Mouse (Mus musculus): ENCODE data around the gene Mybph. TPM values are rescaled to one million over a fixed set of nuclear protein-coding genes. Genes with fewer than 3 reads are reported as not detected.
A peak's percentile ranks its signal among the peaks of the same experiment; 100 is the strongest.

Mybph gene
- polyA plus RNA-seq, 1 experiment from 2014 or later, result 0.54 TPM

DNA sequence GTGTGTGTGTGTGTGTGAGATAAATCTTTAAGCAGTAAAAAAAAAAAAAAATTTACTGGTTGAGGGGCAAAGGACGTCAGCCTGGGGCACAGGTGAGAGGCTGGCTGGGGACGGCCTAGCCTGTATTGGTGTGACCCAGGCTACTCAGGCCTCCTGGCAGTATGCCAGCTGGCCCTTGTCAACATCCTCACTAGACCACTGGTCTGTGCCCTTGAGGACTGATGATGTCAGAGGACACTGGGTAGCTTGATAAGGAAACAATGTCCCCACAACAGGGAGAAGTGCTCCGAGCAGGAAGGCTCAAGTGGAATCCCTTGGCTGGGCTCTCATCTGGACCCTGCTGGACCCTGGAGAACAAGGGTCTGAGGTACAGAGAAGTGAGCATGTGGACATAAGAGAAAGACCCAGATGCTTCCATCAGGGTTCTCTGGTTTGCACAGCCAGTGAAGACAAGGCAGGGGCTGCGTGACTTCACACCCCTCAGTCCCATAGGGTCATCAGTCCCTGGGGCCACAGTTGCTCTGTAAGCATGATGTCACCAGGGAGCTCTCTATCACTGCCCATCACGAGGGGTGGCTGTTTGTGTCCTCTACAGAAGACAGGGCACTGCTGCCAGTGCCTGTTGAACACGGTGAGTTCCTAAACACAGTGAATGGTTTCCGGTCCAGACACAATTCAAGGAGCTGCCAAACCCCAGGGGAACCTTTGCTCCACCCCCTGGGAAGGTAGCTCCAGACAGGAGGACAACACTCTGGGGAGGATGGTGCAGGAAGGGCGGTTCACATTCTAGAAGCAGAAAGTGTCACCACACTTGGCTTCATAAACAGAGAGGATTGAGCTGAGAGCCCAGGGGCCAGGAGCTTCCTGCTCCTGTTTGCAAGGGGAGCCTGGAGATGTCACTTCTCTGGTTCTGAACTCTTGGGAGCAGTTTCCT is 29.1 kb downstream of the Mybph start:
- H3K4me2 ChIP-seq, result peak overlapping the region; percentile 30
- H3K9ac ChIP-seq, result 0 out of 2 replicates have a peak overlapping the region, but pooled peaks have one; percentile 23
- peak overlapping the region; percentile 73 for H3K27ac ChIP-seq (ENCODE audit: poor library complexity, severe bottlenecking)
- 26% methylated on average over 8 of the region's 8 CpGs for WGBS
- no peaks in the 10 kb centered on the region for H3K9me3 ChIP-seq (replicated peaks)
- H3K4me3 ChIP-seq, result no peak overlapping the region
- peaks cover 22% of the 10 kb centered on the region; the same call in 1 of the 2 replicates for H3K27me3 ChIP-seq (replicated peaks)
- ATAC-seq (ENCODE audit: insufficient number of reproducible peaks, low FRiP score), result peak; percentile 92
- peaks cover 50% of the 10 kb centered on the region for H3K4me1 ChIP-seq (replicated peaks)
- no peaks in the 10 kb centered on the region for H3K36me3 ChIP-seq

DNA sequence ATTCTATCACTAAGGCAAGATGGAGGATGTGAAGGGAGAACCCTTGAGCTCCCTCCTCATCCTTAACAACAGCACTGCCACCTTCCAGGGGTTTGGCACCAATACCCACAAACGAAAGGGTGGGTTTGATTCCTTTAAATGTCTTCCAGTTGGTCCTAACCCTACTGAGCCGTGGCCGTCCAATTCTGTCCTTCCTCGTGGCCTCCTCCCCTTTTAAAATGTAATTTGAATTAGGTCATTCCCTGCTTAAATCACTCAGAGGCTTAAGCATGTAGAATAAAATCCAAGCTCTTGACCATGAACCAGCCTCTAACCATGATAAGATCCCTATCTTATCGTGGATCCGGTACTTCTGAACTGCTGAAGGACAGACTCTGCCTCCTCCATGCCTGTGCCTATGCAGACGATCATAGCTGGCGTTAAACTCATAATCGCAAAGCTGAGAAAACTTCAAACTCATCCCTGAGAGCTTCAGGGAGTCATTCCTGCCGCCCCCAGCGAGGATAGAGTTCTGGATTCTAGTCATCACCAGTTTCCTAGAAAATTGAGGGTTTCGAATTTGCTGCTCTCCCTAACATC is 31.5 kb downstream of the Mybph start:
- Histone ChIP-seq H3K36me3 (no peaks in the 10 kb centered on the region), H3K4me1 (replicated peaks) (peaks cover 41% of the 10 kb centered on the region), H3K9me3 (replicated peaks) (no peaks in the 10 kb centered on the region), H3K27ac (ENCODE audit: poor library complexity, severe bottlenecking) (no peak overlapping the region), H3K4me2 (no peak overlapping the region), H3K27me3 (replicated peaks) (peaks cover 18% of the 10 kb centered on the region; the same call in 1 of the 2 replicates), H3K9ac (no peak overlapping the region), H3K4me3 (no peak overlapping the region)
- WGBS, result 77% methylated on average over 12 of the region's 12 CpGs
- no peak for ATAC-seq (ENCODE audit: insufficient number of reproducible peaks, low FRiP score)

DNA sequence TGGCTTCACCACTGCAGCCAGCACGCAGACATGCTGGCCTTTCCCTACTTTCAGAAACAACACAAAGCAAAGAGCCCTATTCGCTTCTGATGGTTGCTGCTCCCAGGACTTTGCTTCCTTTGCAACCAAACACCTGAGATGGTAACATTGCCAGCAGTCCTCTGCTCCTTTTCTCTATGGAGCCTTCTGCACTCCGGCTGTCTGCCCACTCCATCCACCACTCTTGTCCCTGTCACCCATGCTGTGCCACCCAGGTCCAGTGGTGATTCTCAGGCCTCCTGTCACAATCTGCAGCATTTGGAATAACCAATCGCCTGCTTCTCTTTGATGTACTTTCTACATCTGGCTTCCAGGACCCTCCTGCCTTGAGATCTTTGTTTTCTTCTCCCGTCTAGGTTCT is 32.1 kb downstream of the Mybph start:
- Histone ChIP-seq H3K9ac (no peak overlapping the region), H3K27me3 (replicated peaks) (peaks cover 18% of the 10 kb centered on the region; the same call in 1 of the 2 replicates), H3K9me3 (replicated peaks) (no peaks in the 10 kb centered on the region), H3K4me3 (no peak overlapping the region), H3K4me2 (no peak overlapping the region), H3K27ac (ENCODE audit: poor library complexity, severe bottlenecking) (no peak overlapping the region), H3K4me1 (replicated peaks) (peaks cover 48% of the 10 kb centered on the region), H3K36me3 (no peaks in the 10 kb centered on the region)
- ATAC-seq (ENCODE audit: insufficient number of reproducible peaks, low FRiP score), result no peak
- 86% methylated on average over 5 of the region's 5 CpGs for WGBS

DNA sequence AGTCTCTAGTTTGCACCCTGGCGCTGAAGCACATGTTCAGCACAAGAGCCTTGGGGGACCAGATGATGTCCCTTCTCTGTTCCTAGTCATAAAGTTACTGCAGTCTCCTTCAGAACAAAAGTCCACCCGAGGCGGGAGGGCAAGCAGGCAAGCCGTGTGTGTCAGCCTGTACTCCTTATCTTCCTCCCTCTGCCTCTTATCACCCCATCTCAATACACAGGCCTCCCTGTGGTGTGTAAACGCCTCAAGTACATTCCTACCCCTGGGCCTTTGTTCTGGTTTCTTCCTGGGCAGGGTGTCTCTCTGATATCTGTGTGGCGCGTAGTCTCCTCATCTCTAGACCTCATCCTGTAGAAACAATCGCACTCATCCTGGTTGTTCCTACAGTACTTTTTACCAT is 33.5 kb downstream of the Mybph start:
- no peak overlapping the region for H3K27ac ChIP-seq (ENCODE audit: poor library complexity, severe bottlenecking)
- H3K9ac ChIP-seq, result 0 out of 2 replicates have a peak overlapping the region, but pooled peaks have one; percentile 18
- no peak for ATAC-seq (ENCODE audit: insufficient number of reproducible peaks, low FRiP score)
- H3K4me1 ChIP-seq (replicated peaks), result peaks cover 46% of the 10 kb centered on the region
- peaks cover 18% of the 10 kb centered on the region; the same call in 1 of the 2 replicates for H3K27me3 ChIP-seq (replicated peaks)
- no peaks in the 10 kb centered on the region for H3K36me3 ChIP-seq
- H3K9me3 ChIP-seq (replicated peaks), result no peaks in the 10 kb centered on the region
- H3K4me3 ChIP-seq, result no peak overlapping the region
- H3K4me2 ChIP-seq, result no peak overlapping the region
- 50% methylated on average over 8 of the region's 8 CpGs for WGBS

DNA sequence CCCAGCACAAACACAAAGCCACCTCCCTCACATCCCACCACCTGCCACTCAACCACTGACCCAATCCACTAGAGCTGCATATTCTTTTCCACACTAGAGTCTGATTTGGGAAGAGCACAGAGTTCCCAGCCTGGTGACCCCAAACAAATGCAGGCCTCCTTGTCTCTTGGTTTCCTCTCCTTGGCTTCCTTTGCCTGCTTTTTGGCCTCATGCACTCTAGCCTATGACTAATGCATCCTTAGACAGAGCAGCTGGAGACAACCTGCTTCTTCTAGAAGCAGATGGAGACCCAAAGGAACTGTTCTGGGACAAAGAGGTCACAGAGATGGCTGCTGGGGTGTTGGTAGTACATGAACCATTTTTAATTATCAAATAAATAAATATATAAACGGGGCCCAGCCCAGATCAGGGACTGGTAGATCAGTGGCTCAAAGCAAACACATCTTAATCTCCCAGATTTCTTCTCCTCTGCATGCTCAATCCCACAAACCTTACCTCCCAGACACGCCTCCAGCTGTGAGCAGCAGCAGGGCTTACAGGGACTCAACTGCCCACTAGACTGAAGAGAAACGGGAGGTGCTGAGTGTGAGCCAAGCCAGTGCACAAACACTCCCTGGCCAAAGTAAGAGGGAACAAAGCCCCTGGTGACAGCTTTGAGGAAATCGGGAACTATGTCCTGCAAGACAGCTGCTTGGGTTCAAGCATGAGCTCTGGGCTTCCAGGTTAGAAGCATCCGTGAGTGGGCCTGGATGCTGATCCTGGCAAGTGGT is 36.7 kb downstream of the Mybph start:
- WGBS, result 53% methylated on average over 5 of the region's 5 CpGs
- Histone ChIP-seq H3K9ac (no peak overlapping the region), H3K4me1 (replicated peaks) (peaks cover 53% of the 10 kb centered on the region)

DNA sequence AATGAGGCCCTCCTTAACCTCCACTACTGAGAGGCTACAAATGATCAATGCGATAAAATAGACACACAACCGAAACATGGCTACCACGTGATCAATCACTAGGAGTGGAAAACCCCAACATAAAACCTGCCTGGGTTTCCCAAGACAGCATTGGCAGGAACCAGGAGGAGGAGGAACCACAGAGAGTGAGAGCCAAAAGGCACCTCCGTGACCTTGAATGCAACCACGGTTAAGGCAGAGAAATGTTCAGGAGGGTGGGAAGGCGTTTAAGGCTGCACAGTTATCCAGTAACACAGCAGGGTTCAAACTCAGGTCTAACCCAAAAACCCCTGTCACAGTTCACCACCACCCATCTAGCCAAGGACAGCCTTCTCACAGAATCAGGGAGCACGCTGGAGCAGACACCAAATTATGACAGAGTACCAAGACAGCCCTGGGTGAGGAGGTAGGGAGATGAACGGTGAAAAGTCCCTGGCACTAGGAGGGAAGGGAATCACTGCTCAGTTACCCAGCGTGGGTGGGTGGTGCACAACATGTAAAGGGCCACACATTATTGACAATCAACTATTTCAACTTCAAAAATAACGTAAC is 37.5 kb downstream of the Mybph start:
- H3K27me3 ChIP-seq (replicated peaks), result peaks cover 32% of the 10 kb centered on the region
- H3K27ac ChIP-seq (ENCODE audit: poor library complexity, severe bottlenecking), result no peak overlapping the region
- H3K36me3 ChIP-seq, result no peaks in the 10 kb centered on the region
- ATAC-seq (ENCODE audit: insufficient number of reproducible peaks, low FRiP score), result no peak
- no peak overlapping the region for H3K4me2 ChIP-seq
- 79% methylated on average over 10 of the region's 10 CpGs for WGBS
- H3K4me1 ChIP-seq (replicated peaks), result peaks cover 59% of the 10 kb centered on the region
- H3K4me3 ChIP-seq, result no peak overlapping the region
- no peak overlapping the region for H3K9ac ChIP-seq
- H3K9me3 ChIP-seq (replicated peaks), result no peaks in the 10 kb centered on the region

More for the DNA sequence above, 36.7 kb downstream of the Mybph start:
- H3K27me3 ChIP-seq (replicated peaks), result peaks cover 29% of the 10 kb centered on the region
- H3K9me3 ChIP-seq (replicated peaks), result no peaks in the 10 kb centered on the region
- no peak for ATAC-seq (ENCODE audit: insufficient number of reproducible peaks, low FRiP score)
- H3K36me3 ChIP-seq, result no peaks in the 10 kb centered on the region
- no peak overlapping the region for H3K4me3 ChIP-seq
- H3K4me2 ChIP-seq, result no peak overlapping the region
- no peak overlapping the region for H3K27ac ChIP-seq (ENCODE audit: poor library complexity, severe bottlenecking)

DNA sequence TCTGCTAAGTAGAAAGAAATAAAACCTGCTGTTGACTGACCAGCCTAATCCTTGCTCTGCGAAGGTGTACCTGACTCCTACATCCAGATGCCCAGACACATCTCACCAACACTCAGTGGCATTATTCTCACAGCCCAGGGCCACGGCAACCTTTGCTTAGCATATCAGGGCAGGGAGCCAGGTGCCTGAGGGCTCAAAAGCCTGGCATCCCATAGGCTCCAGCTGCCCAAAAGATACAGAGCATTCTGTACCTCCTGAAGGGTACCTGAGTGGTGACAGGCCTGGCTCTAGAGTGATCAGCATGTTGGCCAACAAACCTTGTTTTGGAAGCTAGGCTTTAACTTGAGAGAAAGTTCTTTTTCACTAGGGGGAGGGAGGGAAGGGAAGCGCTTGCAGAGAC is 38.0 kb downstream of the Mybph start:
- no peak overlapping the region for H3K4me2 ChIP-seq
- no peak overlapping the region for H3K27ac ChIP-seq (ENCODE audit: poor library complexity, severe bottlenecking)
- H3K4me3 ChIP-seq, result no peak overlapping the region
- no peaks in the 10 kb centered on the region for H3K36me3 ChIP-seq
- H3K9ac ChIP-seq, result no peak overlapping the region
- peaks cover 61% of the 10 kb centered on the region for H3K4me1 ChIP-seq (replicated peaks)
- 78% methylated on average over 3 of the region's 3 CpGs for WGBS
- peaks cover 37% of the 10 kb centered on the region for H3K27me3 ChIP-seq (replicated peaks)
- H3K9me3 ChIP-seq (replicated peaks), result no peaks in the 10 kb centered on the region
- ATAC-seq (ENCODE audit: insufficient number of reproducible peaks, low FRiP score), result no peak

DNA sequence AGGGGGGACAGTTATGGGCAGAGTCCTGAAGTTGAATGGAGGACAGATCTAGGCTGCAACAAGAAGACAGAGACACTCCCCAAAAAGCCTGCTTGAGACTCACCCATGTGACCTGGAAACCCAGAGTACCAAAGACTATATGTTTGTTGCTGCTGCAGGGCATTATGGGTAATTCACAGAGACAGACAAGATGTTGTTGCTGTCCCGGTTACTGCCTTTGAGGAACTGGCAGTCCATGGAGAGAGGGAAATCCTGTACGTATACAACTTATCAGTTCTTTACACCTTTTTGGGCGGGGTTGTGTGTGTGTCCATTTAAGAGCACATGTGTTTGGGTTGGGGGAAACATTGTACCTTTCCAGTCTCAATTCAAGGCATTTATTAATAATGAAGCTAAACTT is 38.4 kb downstream of the Mybph start:
- no peak overlapping the region for H3K9ac ChIP-seq
- H3K4me3 ChIP-seq, result no peak overlapping the region
- H3K4me1 ChIP-seq (replicated peaks), result peaks cover 58% of the 10 kb centered on the region
- H3K27ac ChIP-seq (ENCODE audit: poor library complexity, severe bottlenecking), result no peak overlapping the region
- 69% methylated on average over 3 of the region's 3 CpGs for WGBS
- no peak overlapping the region for H3K4me2 ChIP-seq
- H3K27me3 ChIP-seq (replicated peaks), result peaks cover 38% of the 10 kb centered on the region
- no peak for ATAC-seq (ENCODE audit: insufficient number of reproducible peaks, low FRiP score)
- no peaks in the 10 kb centered on the region for H3K36me3 ChIP-seq
- H3K9me3 ChIP-seq (replicated peaks), result no peaks in the 10 kb centered on the region

DNA sequence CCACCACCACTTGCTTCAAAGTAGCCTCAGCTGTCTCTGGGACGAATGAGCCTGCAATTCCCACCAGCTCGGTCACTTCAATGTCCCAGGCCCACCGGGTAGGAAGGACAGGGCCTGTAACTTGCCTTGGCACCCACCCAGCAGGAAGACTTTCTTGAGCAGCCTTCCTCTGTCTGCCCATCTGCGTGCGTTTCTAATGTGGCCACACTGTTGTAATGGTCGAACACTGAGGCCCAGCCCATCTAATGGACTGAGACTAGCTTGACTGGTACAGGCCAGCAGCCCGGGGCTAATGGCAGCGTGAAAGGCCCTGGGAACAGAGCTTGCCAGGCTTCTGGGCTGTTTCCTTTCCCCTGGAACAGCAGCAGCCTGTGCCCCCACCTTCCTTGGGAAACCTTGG is 39.1 kb downstream of the Mybph start:
- Histone ChIP-seq H3K36me3 (no peaks in the 10 kb centered on the region), H3K27me3 (replicated peaks) (peaks cover 39% of the 10 kb centered on the region), H3K9me3 (replicated peaks) (no peaks in the 10 kb centered on the region), H3K27ac (ENCODE audit: poor library complexity, severe bottlenecking) (peak overlapping the region; percentile 6; the same call in 1 of the 2 replicates), H3K4me2 (peak overlapping the region; percentile 91), H3K4me3 (no peak overlapping the region), H3K4me1 (replicated peaks) (peaks cover 54% of the 10 kb centered on the region), H3K9ac (peak overlapping the region; percentile 31; the same call in 1 of the 2 replicates)
- 73% methylated on average over 8 of the region's 8 CpGs for WGBS
- ATAC-seq (ENCODE audit: insufficient number of reproducible peaks, low FRiP score), result 0 out of 2 replicates have a peak, but pooled peaks have one; percentile 0

DNA sequence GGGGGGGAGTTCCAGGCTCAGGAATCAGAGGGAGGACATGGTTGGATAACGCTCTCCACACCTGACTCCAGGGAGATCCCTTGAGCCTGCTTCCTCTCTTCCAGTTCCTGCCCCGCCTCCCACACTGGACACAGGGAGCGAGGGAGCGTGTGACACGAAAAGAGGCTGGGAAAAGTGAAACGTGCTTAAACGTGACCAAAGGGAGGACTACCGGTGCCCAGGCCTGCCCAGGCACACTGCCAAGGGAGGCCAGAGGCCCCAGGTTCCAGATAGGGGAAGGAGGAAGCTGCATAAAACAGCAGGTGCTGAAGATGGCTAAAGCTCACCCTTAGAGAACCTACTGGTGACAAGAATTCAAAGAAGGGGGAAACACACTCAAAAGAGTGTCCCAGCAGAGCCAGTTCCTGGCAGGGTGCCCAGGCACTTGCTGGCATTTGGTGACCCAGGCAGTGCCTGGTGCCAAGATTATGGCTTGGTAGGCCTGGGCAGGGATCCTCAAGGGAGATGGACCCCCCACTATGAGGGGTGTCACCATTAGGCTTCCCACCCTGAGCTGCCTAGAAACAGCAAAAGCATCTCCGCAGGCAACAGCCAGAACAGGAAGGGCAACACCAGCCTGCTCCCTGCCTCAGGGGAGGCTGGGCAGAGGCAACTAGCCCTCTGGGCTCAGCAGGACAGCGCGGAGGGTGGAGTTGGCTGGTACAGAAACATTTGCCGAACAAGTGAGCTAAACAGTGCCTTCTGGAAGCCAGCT is 39.7 kb downstream of the Mybph start:
- Histone ChIP-seq H3K9me3 (replicated peaks) (no peaks in the 10 kb centered on the region), H3K27me3 (replicated peaks) (peaks cover 39% of the 10 kb centered on the region), H3K4me1 (replicated peaks) (peaks cover 54% of the 10 kb centered on the region), H3K4me3 (peak overlapping the region; percentile 49; the same call in 1 of the 2 replicates), H3K27ac (ENCODE audit: poor library complexity, severe bottlenecking) (no peak overlapping the region), H3K36me3 (no peaks in the 10 kb centered on the region), H3K9ac (peak overlapping the region; percentile 65; the same call in 1 of the 2 replicates), H3K4me2 (peak overlapping the region; percentile 91)
- peak; percentile 20; the same call in 1 of the 2 replicates for ATAC-seq (ENCODE audit: insufficient number of reproducible peaks, low FRiP score)
- 46% methylated on average over 12 of the region's 12 CpGs for WGBS

Measured in heart, embryonic 12.5 days (tissue).